Mouse (Mus musculus): Measurements from ENCODE around the gene Cd302.

- no peak for TF ChIP-seq CTCF (IDR thresholded peaks at IDR 0.05; ENCODE audit: borderline replicate concordance, extremely low read depth, insufficient read depth, insufficient read length)
- no peak for TF ChIP-seq POLR2A (IDR thresholded peaks at IDR 0.05; ENCODE audit: borderline replicate concordance, extremely low read depth, insufficient read depth, insufficient read length, poor library complexity, severe bottlenecking)
Observed at GRCm38 (mm10) chr2:60326948-60327347, 42.7 kb upstream of the Cd302 start.
